Mouse (Mus musculus): ENCODE measurements around the gene Tmem82. TPM values are rescaled to one million over a fixed set of nuclear protein-coding genes. Genes with fewer than 3 reads are reported as not detected.

The Tmem82 gene
- polyA plus RNA-seq, 1 experiment from 2014 or later: 3.6 TPM

- 60% methylated on average over 4 of the region's 4 CpGs for WGBS (ENCODE audit: insufficient replicate concordance)
These were observed 14.5 kb downstream of the Tmem82 start for GRCm38 (mm10) chr4:141603921-141604320.

DNA sequence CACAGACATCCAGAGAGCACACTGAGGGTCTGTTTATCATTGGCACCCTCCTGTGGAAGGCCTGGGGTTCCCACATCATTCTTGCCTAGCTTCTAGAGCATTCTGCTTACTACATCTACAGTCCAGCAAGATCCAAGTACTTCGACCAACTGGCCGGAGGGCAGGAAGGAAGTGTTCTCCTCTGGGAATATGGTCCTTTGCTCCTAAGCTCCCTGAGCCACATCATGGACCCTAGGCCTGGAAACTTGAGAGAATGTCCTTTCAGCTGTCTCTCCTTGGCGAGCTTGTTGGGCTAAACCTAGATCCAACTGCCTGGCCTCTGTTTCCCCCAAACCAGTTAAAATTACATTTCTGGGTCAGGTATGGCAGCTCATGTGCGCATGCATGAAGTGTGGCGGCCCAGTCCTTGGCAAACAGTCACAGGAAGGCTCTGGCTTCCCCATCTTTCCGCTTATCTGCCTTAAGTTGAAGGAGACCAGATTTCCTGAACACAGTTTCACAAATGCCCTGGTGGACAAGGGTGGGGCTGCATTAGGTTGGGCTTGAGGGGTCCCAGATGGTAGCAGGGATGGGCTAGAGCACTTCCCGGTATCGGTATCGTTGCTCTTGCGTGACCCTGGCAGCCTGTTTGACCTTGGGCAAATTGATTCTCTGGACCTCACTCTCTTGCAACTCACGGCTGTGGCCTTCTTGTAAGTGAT lies 15.8 kb downstream of the Tmem82 start:
- Histone ChIP-seq H3K27ac (no peak overlapping the region), H3K4me1 (peaks cover 15% of the 10 kb centered on the region), H3K9me3 (replicated peaks) (no peaks in the 10 kb centered on the region), H3K9ac (no peak overlapping the region), H3K4me2 (no peak overlapping the region), H3K4me3 (no peak overlapping the region), H3K27me3 (replicated peaks) (peaks cover 65% of the 10 kb centered on the region), H3K36me3 (no peaks in the 10 kb centered on the region)
- ATAC-seq: no peak
- 40% methylated on average over 11 of the region's 11 CpGs for WGBS (ENCODE audit: insufficient replicate concordance)

More at GRCm38 (mm10) chr4:141603921-141604320, 14.5 kb downstream of the Tmem82 start:
- no peak overlapping the region for H3K4me3 ChIP-seq
- H3K36me3 ChIP-seq: no peaks in the 10 kb centered on the region
- H3K9me3 ChIP-seq (replicated peaks): no peaks in the 10 kb centered on the region
- no peak overlapping the region for H3K4me2 ChIP-seq
- H3K9ac ChIP-seq: no peak overlapping the region
- no peak overlapping the region for H3K27ac ChIP-seq
- no peak for ATAC-seq
- peaks cover 53% of the 10 kb centered on the region for H3K27me3 ChIP-seq (replicated peaks)
- H3K4me1 ChIP-seq: peaks cover 9% of the 10 kb centered on the region

GRCm38 (mm10) chr4:141601148-141601862 lies 17.1 kb downstream of the Tmem82 start:
- Histone ChIP-seq H3K9me3 (replicated peaks) (no peaks in the 10 kb centered on the region), H3K27me3 (replicated peaks) (peaks cover 75% of the 10 kb centered on the region), H3K9ac (no peak overlapping the region), H3K4me1 (peaks cover 15% of the 10 kb centered on the region), H3K36me3 (no peaks in the 10 kb centered on the region), H3K4me2 (no peak overlapping the region), H3K27ac (no peak overlapping the region), H3K4me3 (no peak overlapping the region)
- WGBS (ENCODE audit: insufficient replicate concordance): 61% methylated on average over 12 of the region's 12 CpGs
- ATAC-seq: no peak

DNA sequence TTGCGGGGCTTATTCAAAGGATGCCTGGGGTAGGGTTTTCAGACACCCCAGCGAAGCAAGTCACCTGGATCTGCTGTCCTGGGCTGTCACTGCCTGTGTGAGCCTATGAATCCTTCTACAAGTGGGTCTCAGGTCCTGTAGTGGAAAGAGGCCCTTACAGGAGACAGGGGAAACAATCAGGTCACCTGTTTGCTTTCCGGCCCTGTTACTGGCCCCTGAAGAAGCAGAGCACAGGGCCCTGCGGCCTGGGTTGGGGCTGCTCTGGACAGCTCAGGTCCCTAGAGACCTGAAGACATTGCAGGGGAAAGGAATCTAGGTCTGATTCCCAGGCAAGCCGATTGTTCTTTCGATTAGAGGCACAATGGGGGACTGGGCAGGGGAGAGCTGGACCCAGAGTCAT lies 18.1 kb downstream of the Tmem82 start:
- no peaks in the 10 kb centered on the region for H3K36me3 ChIP-seq

DNA sequence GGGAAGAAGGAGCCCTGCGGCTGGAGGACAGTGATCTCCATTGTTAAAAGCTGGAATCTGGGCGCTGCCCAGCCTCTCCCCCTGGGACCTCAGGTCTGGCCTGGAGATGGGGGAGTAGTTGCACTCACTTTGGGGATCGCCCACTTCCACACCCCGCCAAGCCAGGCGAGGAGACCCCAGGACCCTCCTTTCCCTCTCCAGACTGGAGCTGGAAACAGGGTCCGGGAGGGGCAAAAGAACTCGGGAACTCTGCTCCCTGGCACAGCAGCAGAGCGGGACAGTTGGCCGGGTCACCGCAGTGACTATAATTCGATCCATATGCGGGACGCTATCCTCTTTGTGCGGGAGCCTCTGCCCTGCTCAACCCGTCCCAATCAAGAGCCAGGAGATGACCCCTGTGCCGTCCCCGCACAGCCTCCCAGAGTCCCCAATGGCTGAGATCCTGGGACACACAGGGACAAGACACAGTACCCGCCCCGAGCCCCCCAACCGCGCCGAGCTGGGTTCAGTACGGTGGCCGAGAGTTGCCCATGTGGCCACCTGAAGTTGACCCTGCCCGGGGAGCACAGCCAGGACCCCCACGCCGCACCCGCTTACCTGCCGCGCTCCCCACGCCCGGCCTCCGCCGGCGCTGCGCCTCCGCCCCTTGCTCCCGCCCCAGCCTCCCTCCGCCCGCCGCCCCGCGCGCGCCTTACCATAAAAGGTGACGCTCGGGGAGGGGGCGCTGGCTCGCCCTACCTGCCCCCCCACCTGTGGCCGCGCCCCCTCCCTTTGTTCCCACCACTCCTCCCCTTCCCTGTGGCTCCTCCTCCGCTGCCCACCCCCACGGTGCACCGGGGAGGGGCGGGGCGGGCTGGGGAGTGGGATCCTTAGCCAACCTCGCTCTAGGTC lies 18.9 kb downstream of the Tmem82 start:
- H3K4me1 ChIP-seq: peaks cover 15% of the 10 kb centered on the region
- no peak for ATAC-seq

More for the DNA sequence above, 18.1 kb downstream of the Tmem82 start:
- Histone ChIP-seq H3K4me3 (no peak overlapping the region), H3K27me3 (replicated peaks) (peaks cover 75% of the 10 kb centered on the region), H3K9ac (no peak overlapping the region), H3K4me2 (no peak overlapping the region), H3K9me3 (replicated peaks) (no peaks in the 10 kb centered on the region), H3K27ac (no peak overlapping the region), H3K4me1 (peaks cover 15% of the 10 kb centered on the region)
- WGBS (ENCODE audit: insufficient replicate concordance): 46% methylated on average over 6 of the region's 6 CpGs
- ATAC-seq: no peak

GRCm38 (mm10) chr4:141598894-141599250 lies 19.6 kb downstream of the Tmem82 start:
- Histone ChIP-seq H3K9ac (no peak overlapping the region), H3K4me1 (peaks cover 15% of the 10 kb centered on the region), H3K36me3 (0 out of 2 replicates have a peak, but pooled peaks cover 4% of the 10 kb centered on the region), H3K4me3 (peak overlapping the region; percentile 44), H3K9me3 (replicated peaks) (no peaks in the 10 kb centered on the region), H3K27ac (0 out of 2 replicates have a peak overlapping the region, but pooled peaks have one; percentile 4), H3K27me3 (replicated peaks) (peaks cover 72% of the 10 kb centered on the region), H3K4me2 (peak overlapping the region; percentile 63)
- ATAC-seq: no peak
- 6% methylated on average over 9 of the region's 9 CpGs for WGBS (ENCODE audit: insufficient replicate concordance)

More for the DNA sequence above, 18.9 kb downstream of the Tmem82 start:
- Histone ChIP-seq H3K27ac (0 out of 2 replicates have a peak overlapping the region, but pooled peaks have one; percentile 4), H3K9ac (peak overlapping the region; percentile 28; the same call in 1 of the 2 replicates), H3K9me3 (replicated peaks) (no peaks in the 10 kb centered on the region), H3K27me3 (replicated peaks) (peaks cover 72% of the 10 kb centered on the region), H3K36me3 (no peaks in the 10 kb centered on the region), H3K4me2 (peak overlapping the region; percentile 63), H3K4me3 (peak overlapping the region; percentile 44)
- 2% methylated on average over 47 of the region's 57 CpGs for WGBS (ENCODE audit: insufficient replicate concordance)

- 0 out of 2 replicates have a peak overlapping the region, but pooled peaks have one; percentile 4 for H3K27ac ChIP-seq
- H3K27me3 ChIP-seq (replicated peaks): peaks cover 72% of the 10 kb centered on the region
- peaks cover 15% of the 10 kb centered on the region for H3K4me1 ChIP-seq
- peak overlapping the region; percentile 63 for H3K4me2 ChIP-seq
- peak overlapping the region; percentile 44 for H3K4me3 ChIP-seq
- no peak overlapping the region for H3K9ac ChIP-seq
- WGBS (ENCODE audit: insufficient replicate concordance): 1% methylated on average over 19 of the region's 19 CpGs
- H3K36me3 ChIP-seq: 0 out of 2 replicates have a peak, but pooled peaks cover 4% of the 10 kb centered on the region
- ATAC-seq: no peak; the same call in 1 of the 2 replicates
- H3K9me3 ChIP-seq (replicated peaks): no peaks in the 10 kb centered on the region
These were observed 20.1 kb downstream of the Tmem82 start for GRCm38 (mm10) chr4:141598199-141598893.

- Histone ChIP-seq H3K27me3 (replicated peaks) (peaks cover 59% of the 10 kb centered on the region), H3K4me3 (no peak overlapping the region), H3K4me2 (no peak overlapping the region), H3K9ac (no peak overlapping the region), H3K36me3 (0 out of 2 replicates have a peak, but pooled peaks cover 4% of the 10 kb centered on the region), H3K9me3 (replicated peaks) (no peaks in the 10 kb centered on the region), H3K27ac (no peak overlapping the region), H3K4me1 (peaks cover 15% of the 10 kb centered on the region)
- WGBS (ENCODE audit: insufficient replicate concordance): 63% methylated on average over 8 of the region's 8 CpGs
- ATAC-seq: no peak
These were observed 21.6 kb downstream of the Tmem82 start for GRCm38 (mm10) chr4:141596700-141597328.

GRCm38 (mm10) chr4:141595605-141596268 lies 22.7 kb downstream of the Tmem82 start:
- Histone ChIP-seq H3K27me3 (replicated peaks) (peaks cover 48% of the 10 kb centered on the region), H3K9ac (no peak overlapping the region), H3K4me3 (no peak overlapping the region), H3K4me2 (no peak overlapping the region), H3K9me3 (replicated peaks) (no peaks in the 10 kb centered on the region), H3K27ac (no peak overlapping the region), H3K4me1 (peaks cover 15% of the 10 kb centered on the region), H3K36me3 (0 out of 2 replicates have a peak, but pooled peaks cover 4% of the 10 kb centered on the region)
- ATAC-seq: no peak
- WGBS (ENCODE audit: insufficient replicate concordance): 68% methylated on average over 9 of the region's 9 CpGs

- Histone ChIP-seq H3K9me3 (replicated peaks) (no peaks in the 10 kb centered on the region), H3K4me3 (no peak overlapping the region), H3K27ac (no peak overlapping the region), H3K27me3 (replicated peaks) (peaks cover 43% of the 10 kb centered on the region), H3K36me3 (0 out of 2 replicates have a peak, but pooled peaks cover 4% of the 10 kb centered on the region), H3K4me2 (no peak overlapping the region), H3K4me1 (peaks cover 15% of the 10 kb centered on the region), H3K9ac (no peak overlapping the region)
- no peak for ATAC-seq
- 71% methylated on average over 11 of the region's 11 CpGs for WGBS (ENCODE audit: insufficient replicate concordance)
These were observed 23.3 kb downstream of the Tmem82 start for GRCm38 (mm10) chr4:141595138-141595537.
